Mouse (Mus musculus) stomach, embryonic 14.5 days (tissue): ENCODE measurements around the gene Gmds. TPM values are rescaled to one million over a fixed set of nuclear protein-coding genes. Genes with fewer than 3 reads are reported as not detected.

Experiments used
- ATAC-seq: fragments of 200-750 bp; cut with Nextera tagmentation; 2 replicates; pipeline ENCODE4 v1.8.0; 2017; ENCODE audit warnings: low read depth, moderate TSS enrichment; ENCODE audit not compliant: insufficient number of reproducible peaks, insufficient read depth, low FRiP score
- H3K27ac ChIP-seq: fragments of 300-500 bp; sonication (generic); 2 replicates; pipeline ENCODE4 v1.5.1; 2014; ENCODE audit warnings: mild to moderate bottlenecking, low read length, moderate library complexity, mixed read lengths
- H3K27me3 ChIP-seq: fragments of 300-500 bp; sonication (generic); 2 replicates; pipeline ENCODE4 v1.6.1; 2014; ENCODE audit warnings: low read length, control low read depth, mixed read lengths; ENCODE audit not compliant: control insufficient read depth, insufficient read depth
- H3K36me3 ChIP-seq: fragments of 300-500 bp; sonication (generic); 2 replicates; pipeline ENCODE4 v1.6.1; 2014; ENCODE audit warnings: mild to moderate bottlenecking, control low read depth, low read length, moderate library complexity, mixed read lengths; ENCODE audit not compliant: control insufficient read depth, insufficient read depth
- H3K4me1 ChIP-seq: fragments of 300-500 bp; sonication (generic); 2 replicates; pipeline ENCODE4 v1.6.1; 2014; ENCODE audit warnings: low read length, control low read depth, mixed read lengths; ENCODE audit not compliant: control insufficient read depth, insufficient read depth
- H3K4me2 ChIP-seq: fragments of 300-500 bp; sonication (generic); replicated peaks from 2 replicates; pipeline ENCODE4 v1.6.1; 2014; ENCODE audit warnings: low read depth, low read length, control low read depth
- H3K4me3 ChIP-seq: fragments of 300-500 bp; sonication (generic); 2 replicates; pipeline ENCODE4 v1.5.1; 2014; ENCODE audit warnings: low read depth, low read length, control low read depth
- H3K9ac ChIP-seq: fragments of 300-500 bp; sonication (generic); replicated peaks from 2 replicates; pipeline ENCODE4 v1.6.1; 2014; ENCODE audit warnings: low read depth, mild to moderate bottlenecking, control low read depth, low read length, moderate library complexity, mixed read lengths
- H3K9me3 ChIP-seq: fragments of 300-500 bp; sonication (generic); 2 replicates; pipeline ENCODE4 v1.6.1; 2016; ENCODE audit warnings: low read depth, low read length, control low read depth; ENCODE audit not compliant: control insufficient read depth
- WGBS: fragments of 180-500 bp; shearing (Covaris S2); extraction: QIAGEN DNeasy Blood & Tissue Kit; methylation state at CpG from one replicate; pipeline ENCODE4 v1.1.7; 2014; 5-methylcytosine and 5-hydroxymethylcytosine counted together
- polyA plus RNA-seq: library from polyadenylated mRNA; unstranded; fragments of >200 nt; fragmentation: Nextera tagmentation; extraction: Ambion mirVana; gene quantifications from 2 replicates; pipeline ENCODE4 v1.2.1, GENCODE M21; 2014

Gene Gmds
- polyA plus RNA-seq, 1 experiment from 2014 or later: 47.8 TPM

- H3K36me3 ChIP-seq: no peaks in the 10 kb centered on the region
- no peak; the same call in 1 of the 2 replicates for ATAC-seq
- peak overlapping the region; percentile 91 for H3K4me2 ChIP-seq
- H3K27me3 ChIP-seq: no peaks in the 10 kb centered on the region
- H3K4me1 ChIP-seq: no peaks in the 10 kb centered on the region
- peak overlapping the region; percentile 66 for H3K9ac ChIP-seq
- H3K4me3 ChIP-seq: peak overlapping the region; percentile 77
- H3K9me3 ChIP-seq: no peaks in the 10 kb centered on the region
- 5% methylated on average over 32 of the region's 32 CpGs for WGBS
- H3K27ac ChIP-seq: no peak overlapping the region
Measured at GRCm38 (mm10) chr13:32337735-32338512, 616 bp downstream of the Gmds start.

- no peak overlapping the region for H3K27ac ChIP-seq
- 65% methylated on average over 4 of the region's 4 CpGs for WGBS
- no peaks in the 10 kb centered on the region for H3K27me3 ChIP-seq
- H3K4me3 ChIP-seq: no peak overlapping the region
- no peak overlapping the region for H3K4me2 ChIP-seq
- no peak for ATAC-seq
- H3K9me3 ChIP-seq: no peaks in the 10 kb centered on the region
- H3K4me1 ChIP-seq: no peaks in the 10 kb centered on the region
- no peaks in the 10 kb centered on the region for H3K36me3 ChIP-seq
- no peak overlapping the region for H3K9ac ChIP-seq
Measured at GRCm38 (mm10) chr13:32318309-32318708, 20.2 kb downstream of the Gmds start.

DNA sequence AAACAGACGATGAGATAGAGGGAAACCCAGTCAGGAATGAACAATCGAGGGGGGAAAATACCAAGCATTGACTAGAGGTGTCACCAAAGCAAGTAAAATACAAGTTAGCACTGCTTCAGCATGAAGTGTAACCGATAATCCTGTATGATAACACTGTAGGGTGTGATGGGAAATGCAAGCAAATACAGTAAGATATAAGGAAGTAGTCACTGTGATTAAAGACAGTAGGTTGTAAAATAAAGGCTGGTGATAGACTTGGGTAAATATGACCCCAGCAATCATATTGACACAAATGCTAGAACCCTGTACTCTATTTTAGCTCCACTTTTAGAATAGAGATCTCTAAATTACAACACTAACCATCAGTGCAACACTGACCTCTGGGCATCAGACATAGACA is 21.2 kb downstream of the Gmds start:
- 72% methylated on average over 3 of the region's 3 CpGs for WGBS
- Histone ChIP-seq H3K4me1 (no peaks in the 10 kb centered on the region), H3K9me3 (no peaks in the 10 kb centered on the region), H3K9ac (no peak overlapping the region), H3K4me2 (no peak overlapping the region), H3K4me3 (no peak overlapping the region), H3K36me3 (no peaks in the 10 kb centered on the region), H3K27ac (no peak overlapping the region), H3K27me3 (no peaks in the 10 kb centered on the region)
- ATAC-seq: no peak

- 79% methylated on average over 3 of the region's 3 CpGs for WGBS
- Histone ChIP-seq H3K4me2 (no peak overlapping the region), H3K27ac (no peak overlapping the region), H3K4me1 (no peaks in the 10 kb centered on the region), H3K36me3 (no peaks in the 10 kb centered on the region), H3K4me3 (no peak overlapping the region), H3K27me3 (no peaks in the 10 kb centered on the region), H3K9me3 (no peaks in the 10 kb centered on the region), H3K9ac (no peak overlapping the region)
- ATAC-seq: no peak
Measured at GRCm38 (mm10) chr13:32312663-32313062, 25.9 kb downstream of the Gmds start.

GRCm38 (mm10) chr13:32311476-32311875 is 27.1 kb downstream of the Gmds start:
- no peak overlapping the region for H3K4me3 ChIP-seq
- no peaks in the 10 kb centered on the region for H3K9me3 ChIP-seq
- H3K4me2 ChIP-seq: no peak overlapping the region
- H3K9ac ChIP-seq: no peak overlapping the region
- no peaks in the 10 kb centered on the region for H3K27me3 ChIP-seq
- ATAC-seq: no peak
- 71% methylated on average over 2 of the region's 2 CpGs for WGBS
- no peaks in the 10 kb centered on the region for H3K4me1 ChIP-seq
- no peaks in the 10 kb centered on the region for H3K36me3 ChIP-seq
- H3K27ac ChIP-seq: no peak overlapping the region

DNA sequence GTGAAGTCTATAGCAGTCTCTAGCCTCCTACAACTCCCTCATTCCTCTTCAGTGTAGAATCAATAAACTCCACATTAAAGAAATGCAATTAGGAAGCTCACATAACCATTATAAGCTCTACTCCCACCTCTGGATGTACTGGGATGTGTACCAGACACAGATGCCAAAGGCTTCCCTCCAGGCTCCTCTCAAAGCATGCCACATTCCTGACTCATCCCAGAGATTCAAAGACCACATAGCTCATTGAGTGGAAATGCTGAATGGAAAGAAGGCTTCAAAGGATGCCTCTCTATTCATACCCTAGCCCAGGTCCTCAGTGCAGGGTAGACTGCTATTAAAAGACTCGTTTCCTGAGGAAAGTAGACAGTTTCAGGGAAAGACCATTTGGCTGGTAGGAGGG is 40.1 kb downstream of the Gmds start:
- Histone ChIP-seq H3K27ac (no peak overlapping the region), H3K27me3 (no peaks in the 10 kb centered on the region), H3K4me2 (no peak overlapping the region), H3K4me1 (no peaks in the 10 kb centered on the region), H3K9me3 (no peaks in the 10 kb centered on the region), H3K9ac (no peak overlapping the region), H3K36me3 (no peaks in the 10 kb centered on the region), H3K4me3 (no peak overlapping the region)
- 38% methylated on average over 1 of the region's 1 CpGs for WGBS
- ATAC-seq: no peak

DNA sequence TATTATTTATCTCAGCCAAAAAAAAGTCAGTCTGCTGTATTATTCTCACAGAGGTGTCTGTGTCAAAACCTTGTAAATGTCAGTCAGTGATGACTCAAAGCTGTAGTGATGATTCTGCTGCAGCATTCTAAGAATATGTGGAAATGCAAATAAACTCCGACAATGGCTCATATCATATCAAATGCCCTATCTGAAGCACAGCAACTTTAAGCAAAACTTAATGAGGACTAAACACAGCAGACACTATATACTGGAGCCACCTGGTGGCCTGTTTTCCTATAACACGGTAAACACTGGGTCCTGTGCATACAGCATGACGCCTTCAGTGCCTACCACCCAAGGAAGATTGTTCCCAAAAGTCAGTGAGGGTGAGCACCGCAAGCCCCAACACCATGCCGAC is 41.1 kb downstream of the Gmds start:
- no peak for ATAC-seq
- no peak overlapping the region for H3K27ac ChIP-seq
- H3K4me2 ChIP-seq: no peak overlapping the region
- no peaks in the 10 kb centered on the region for H3K27me3 ChIP-seq
- H3K36me3 ChIP-seq: no peaks in the 10 kb centered on the region
- 47% methylated on average over 5 of the region's 5 CpGs for WGBS
- no peaks in the 10 kb centered on the region for H3K9me3 ChIP-seq
- no peak overlapping the region for H3K9ac ChIP-seq
- H3K4me1 ChIP-seq: no peaks in the 10 kb centered on the region
- no peak overlapping the region for H3K4me3 ChIP-seq

- Histone ChIP-seq H3K9ac (no peak overlapping the region), H3K27ac (no peak overlapping the region), H3K36me3 (no peaks in the 10 kb centered on the region), H3K4me1 (no peaks in the 10 kb centered on the region), H3K9me3 (no peaks in the 10 kb centered on the region), H3K27me3 (no peaks in the 10 kb centered on the region), H3K4me2 (no peak overlapping the region), H3K4me3 (no peak overlapping the region)
- WGBS: 73% methylated on average over 3 of the region's 3 CpGs
- ATAC-seq: no peak
Measured at GRCm38 (mm10) chr13:32294416-32295195, 43.9 kb downstream of the Gmds start.
